Mouse (Mus musculus) spleen, adult 2 months (tissue): ENCODE data around the gene Cox17.

Experiments
- CTCF ChIP-seq: fragments of 200-500 bp; IDR thresholded peaks from 2 replicates; pipeline ENCODE4 v1.5.1; 2011; ENCODE audit warnings: mild to moderate bottlenecking, inconsistent platforms; ENCODE audit not compliant: insufficient read depth, insufficient read length, insufficient replicate concordance; ENCODE audit errors: extremely low read depth
- POLR2A ChIP-seq: fragments of 200-500 bp; IDR thresholded peaks from 2 replicates; pipeline ENCODE4 v1.6.1; 2011; ENCODE audit warnings: low read depth, low read length, inconsistent platforms

DNA sequence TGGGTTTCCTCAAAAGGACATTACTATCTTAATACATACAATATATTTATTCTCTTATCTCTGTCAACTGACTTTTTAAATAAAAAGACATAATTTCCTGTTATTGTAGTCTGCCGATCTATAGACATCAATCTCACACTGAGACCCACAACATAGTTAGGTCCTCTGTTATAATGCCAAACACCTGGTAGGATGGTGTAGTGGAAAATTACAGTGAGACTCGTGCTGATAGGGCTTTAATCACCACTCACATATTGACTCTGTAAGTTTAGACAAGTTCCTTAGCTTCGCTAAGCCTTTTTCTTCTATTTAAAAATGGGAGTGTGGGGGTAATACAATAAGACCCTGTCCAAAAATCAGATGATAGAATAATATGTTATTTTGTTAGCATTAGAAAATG lies 13.1 kb downstream of the Cox17 start:
- TF ChIP-seq CTCF (no peak), POLR2A (no peak)
